Mouse (Mus musculus) lung, embryonic 14.5 days (tissue): Measurements from ENCODE around the gene Man1a. TPM values are rescaled to one million over a fixed set of nuclear protein-coding genes. Genes with fewer than 3 reads are reported as not detected.
A peak's percentile ranks its signal among the peaks of the same experiment; 100 is the strongest.

Source experiments
- ATAC-seq: fragments of 200-750 bp; cut with Nextera tagmentation; 2 replicates; pipeline ENCODE4 v1.8.0; 2017; ENCODE audit warnings: mild to moderate bottlenecking, moderate TSS enrichment, moderate library complexity; ENCODE audit not compliant: insufficient read depth
- DNase-seq: peaks from one replicate; pipeline ENCODE4 v3.0.0-alpha.2; 2015
- H3K27ac ChIP-seq: fragments of 300-500 bp; sonication (generic); 2 replicates; pipeline ENCODE4 v1.5.1; 2014; ENCODE audit warnings: low read depth, mild to moderate bottlenecking, moderate library complexity
- H3K27me3 ChIP-seq: fragments of 300-500 bp; sonication (generic); 2 replicates; pipeline ENCODE4 v1.6.1; 2014; ENCODE audit warnings: low read length, control low read depth; ENCODE audit not compliant: insufficient read depth
- H3K36me3 ChIP-seq: fragments of 300-500 bp; sonication (generic); 2 replicates; pipeline ENCODE4 v1.6.1; 2014; ENCODE audit warnings: control low read depth; ENCODE audit not compliant: insufficient read depth
- H3K4me1 ChIP-seq: fragments of 300-500 bp; sonication (generic); 2 replicates; pipeline ENCODE4 v1.6.1; 2014; ENCODE audit warnings: antibody characterized with exemption, control low read depth; ENCODE audit not compliant: insufficient read depth
- H3K4me2 ChIP-seq: fragments of 300-500 bp; sonication (generic); 2 replicates; pipeline ENCODE4 v1.6.1; 2014; ENCODE audit warnings: mild to moderate bottlenecking
- H3K4me3 ChIP-seq: fragments of 300-500 bp; sonication (generic); 2 replicates; pipeline ENCODE4 v1.5.1; 2014; ENCODE audit warnings: low read depth, low read length
- H3K9ac ChIP-seq: fragments of 300-500 bp; sonication (generic); 2 replicates; pipeline ENCODE4 v1.6.1; 2014
- H3K9me3 ChIP-seq: fragments of 300-500 bp; sonication (generic); 2 replicates; pipeline ENCODE4 v1.6.1; 2016; ENCODE audit warnings: low read depth, low read length, control low read depth
- CTCF ChIP-seq: IDR thresholded peaks from 2 replicates; pipeline ENCODE4 v1.5.1; 2016; ENCODE audit warnings: antibody characterized with exemption, low read depth
- WGBS: fragments of 180-500 bp; shearing (Covaris S2); extraction: QIAGEN DNeasy Blood & Tissue Kit; methylation state at CpG from one replicate; pipeline ENCODE4 v1.1.7; 2014; 5-methylcytosine and 5-hydroxymethylcytosine counted together
- polyA plus RNA-seq: library from polyadenylated mRNA; unstranded; fragments of >200 nt; fragmentation: Nextera tagmentation; extraction: Ambion mirVana; gene quantifications from 2 replicates; pipeline ENCODE4 v1.2.1, GENCODE M21; 2014

The Man1a gene
- polyA plus RNA-seq, 1 experiment from 2014 or later = 4.7 TPM

- H3K4me1 ChIP-seq = 0 out of 2 replicates have a peak, but pooled peaks cover 3% of the 10 kb centered on the region
- 2% methylated on average over 14 of the region's 14 CpGs for WGBS
- H3K27ac ChIP-seq = no peak overlapping the region
- no peak for DNase-seq
- H3K4me2 ChIP-seq = peak overlapping the region; percentile 97
- no peaks in the 10 kb centered on the region for H3K27me3 ChIP-seq
- H3K9ac ChIP-seq = peak overlapping the region; percentile 67
- no peaks in the 10 kb centered on the region for H3K9me3 ChIP-seq
- no peaks in the 10 kb centered on the region for H3K36me3 ChIP-seq
- TF ChIP-seq CTCF = no peak
- H3K4me3 ChIP-seq = peak overlapping the region; percentile 70
- no peak for ATAC-seq
Observed at GRCm38 (mm10) chr10:54074247-54074608, 2.2 kb downstream of the Man1a start.

DNA sequence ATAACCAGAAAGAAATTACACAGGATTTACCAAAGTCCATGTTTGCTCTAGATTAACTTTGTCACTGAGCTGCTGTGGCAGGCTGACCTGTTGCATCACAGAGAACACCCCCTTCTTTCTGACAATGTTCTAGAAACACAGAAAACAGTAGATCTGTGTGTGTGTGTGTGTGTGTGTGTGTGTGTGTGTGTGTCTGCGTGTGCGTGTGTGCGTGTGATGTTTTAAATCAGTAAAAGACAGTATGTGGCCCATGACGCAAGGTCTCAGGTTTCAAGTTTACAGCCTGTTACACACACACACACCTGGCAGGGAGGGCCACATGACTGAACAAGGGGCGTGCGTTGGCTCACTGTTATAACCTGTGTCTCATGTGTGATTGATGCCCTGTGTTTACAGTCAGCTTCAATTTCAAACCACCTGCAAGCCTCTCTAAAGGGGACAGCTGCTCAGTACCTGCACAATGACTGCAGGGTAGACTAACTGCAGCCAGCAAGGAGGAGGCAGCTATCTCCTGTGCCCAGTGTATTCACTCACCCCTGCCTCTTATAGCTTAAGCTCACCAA lies 2.7 kb downstream of the Man1a start:
- Histone ChIP-seq H3K4me2 (peak overlapping the region; percentile 97), H3K27me3 (no peaks in the 10 kb centered on the region), H3K27ac (no peak overlapping the region), H3K9ac (0 out of 2 replicates have a peak overlapping the region, but pooled peaks have one; percentile 67), H3K4me1 (0 out of 2 replicates have a peak, but pooled peaks cover 3% of the 10 kb centered on the region), H3K4me3 (peak overlapping the region; percentile 70), H3K9me3 (no peaks in the 10 kb centered on the region), H3K36me3 (no peaks in the 10 kb centered on the region)
- WGBS = 52% methylated on average over 6 of the region's 6 CpGs
- no peak for TF ChIP-seq CTCF
- DNase-seq (peak; percentile 9), ATAC-seq (no peak)

DNA sequence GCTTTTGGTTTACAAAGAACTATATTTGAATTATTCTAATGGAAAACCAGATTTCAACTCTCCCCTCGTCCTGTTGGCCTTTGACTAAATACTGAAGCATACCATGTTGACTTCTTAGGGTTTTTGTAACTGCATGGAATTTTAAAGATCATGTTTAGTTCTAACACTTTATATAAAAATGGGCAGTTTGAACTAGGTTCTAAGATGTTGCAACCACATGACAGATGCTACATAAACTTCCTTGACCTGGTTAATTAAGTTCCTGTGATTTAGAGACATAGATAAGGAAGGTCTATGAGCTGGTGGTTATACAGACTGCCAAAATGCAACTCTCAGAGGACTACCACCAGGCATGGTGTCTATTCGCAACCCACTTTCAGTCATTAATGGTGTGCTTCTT lies 4.1 kb downstream of the Man1a start:
- H3K27ac ChIP-seq = no peak overlapping the region
- H3K36me3 ChIP-seq = no peaks in the 10 kb centered on the region
- no peak for ATAC-seq
- no peaks in the 10 kb centered on the region for H3K9me3 ChIP-seq
- no peak for TF ChIP-seq CTCF
- H3K4me3 ChIP-seq = no peak overlapping the region
- WGBS = 80% methylated on average over 2 of the region's 2 CpGs
- peak overlapping the region; percentile 97 for H3K4me2 ChIP-seq
- DNase-seq = no peak
- H3K4me1 ChIP-seq = 0 out of 2 replicates have a peak, but pooled peaks cover 3% of the 10 kb centered on the region
- H3K27me3 ChIP-seq = no peaks in the 10 kb centered on the region
- H3K9ac ChIP-seq = no peak overlapping the region

DNA sequence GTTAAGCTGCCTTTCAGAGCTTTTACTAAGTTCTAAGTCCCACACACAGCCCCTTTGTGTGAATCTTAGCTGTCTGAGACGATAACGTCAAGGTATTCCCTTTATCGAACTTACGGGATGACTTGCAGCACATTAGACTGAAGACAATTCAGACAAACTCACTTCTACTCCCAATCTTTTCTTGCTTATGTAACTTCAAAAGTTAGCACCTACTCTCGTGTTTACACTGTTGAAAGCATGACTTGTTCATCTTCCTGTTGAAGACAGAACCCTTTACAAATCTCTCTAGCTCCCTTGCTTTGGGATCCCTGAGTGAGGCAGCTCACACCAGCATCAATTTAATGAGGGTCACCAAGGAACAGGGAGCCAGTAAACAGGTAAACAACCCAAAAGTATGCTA lies 5.9 kb downstream of the Man1a start:
- Histone ChIP-seq H3K4me1 (0 out of 2 replicates have a peak, but pooled peaks cover 3% of the 10 kb centered on the region), H3K36me3 (no peaks in the 10 kb centered on the region), H3K4me2 (no peak overlapping the region), H3K27me3 (no peaks in the 10 kb centered on the region), H3K27ac (no peak overlapping the region), H3K9me3 (no peaks in the 10 kb centered on the region), H3K4me3 (no peak overlapping the region), H3K9ac (no peak overlapping the region)
- ATAC-seq = no peak
- DNase-seq = no peak
- WGBS = 72% methylated on average over 5 of the region's 5 CpGs
- TF ChIP-seq CTCF = no peak

GRCm38 (mm10) chr10:54069412-54069811 lies 7.0 kb downstream of the Man1a start:
- Histone ChIP-seq H3K4me2 (no peak overlapping the region), H3K27me3 (no peaks in the 10 kb centered on the region), H3K36me3 (no peaks in the 10 kb centered on the region), H3K9me3 (no peaks in the 10 kb centered on the region), H3K4me1 (0 out of 2 replicates have a peak, but pooled peaks cover 3% of the 10 kb centered on the region), H3K9ac (no peak overlapping the region), H3K4me3 (no peak overlapping the region), H3K27ac (no peak overlapping the region)
- no peak for ATAC-seq
- DNase-seq = no peak
- no peak for TF ChIP-seq CTCF
- WGBS = 88% methylated on average over 5 of the region's 5 CpGs

DNA sequence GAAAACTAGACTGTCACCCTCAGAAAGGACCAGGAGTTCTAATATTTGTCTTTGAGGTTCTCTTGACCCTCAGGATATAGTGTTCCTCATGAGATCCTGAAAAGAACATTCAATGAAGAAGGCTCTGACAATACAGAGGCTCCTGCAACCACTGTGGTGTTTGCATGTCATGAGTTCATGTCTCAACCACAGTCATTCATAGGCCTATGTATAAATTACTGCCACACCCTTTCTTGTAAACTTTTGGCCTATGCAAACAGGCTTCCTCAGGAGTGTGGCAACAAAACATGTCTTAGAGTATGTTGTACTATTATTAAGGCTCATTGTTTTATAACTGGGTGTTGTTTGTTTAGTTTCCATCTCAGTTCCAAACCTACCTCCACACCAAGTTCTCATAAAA lies 9.7 kb downstream of the Man1a start:
- H3K4me2 ChIP-seq = no peak overlapping the region
- no peak for TF ChIP-seq CTCF
- no peaks in the 10 kb centered on the region for H3K36me3 ChIP-seq
- ATAC-seq (no peak), DNase-seq (no peak)
- no peaks in the 10 kb centered on the region for H3K4me1 ChIP-seq
- no peaks in the 10 kb centered on the region for H3K27me3 ChIP-seq
- H3K4me3 ChIP-seq = no peak overlapping the region
- H3K9ac ChIP-seq = no peak overlapping the region
- H3K9me3 ChIP-seq = no peaks in the 10 kb centered on the region
- no peak overlapping the region for H3K27ac ChIP-seq

GRCm38 (mm10) chr10:54063551-54064260 lies 12.7 kb downstream of the Man1a start:
- Histone ChIP-seq H3K27ac (no peak overlapping the region), H3K36me3 (no peaks in the 10 kb centered on the region), H3K4me3 (no peak overlapping the region), H3K27me3 (no peaks in the 10 kb centered on the region), H3K4me2 (no peak overlapping the region), H3K4me1 (no peaks in the 10 kb centered on the region), H3K9ac (no peak overlapping the region), H3K9me3 (no peaks in the 10 kb centered on the region)
- WGBS = 47% methylated on average over 8 of the region's 8 CpGs
- DNase-seq (no peak), ATAC-seq (no peak)
- TF ChIP-seq CTCF = no peak
